In the genomic region with DNA sequence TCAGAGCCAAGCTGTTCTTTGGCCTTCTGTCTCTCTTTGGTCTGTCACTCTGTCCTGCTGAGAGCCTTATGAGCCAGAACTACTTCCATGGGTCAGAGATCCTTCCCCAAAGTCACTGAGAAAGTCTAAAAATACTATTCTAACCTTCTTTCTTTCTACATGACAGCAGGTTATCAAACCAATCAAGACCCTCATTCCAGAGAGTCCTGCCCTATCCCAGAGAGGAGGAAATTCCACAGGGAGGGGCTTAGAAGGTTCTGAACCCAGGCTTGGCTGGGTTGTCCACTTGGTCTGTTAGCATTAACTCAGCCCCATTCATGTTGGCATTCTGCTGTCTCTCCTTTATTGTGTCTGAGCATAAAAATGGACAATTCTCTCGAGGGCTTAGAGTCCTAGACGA, we compare ENCODE assay signal across 20 mouse cellular contexts. TPM values are rescaled to one million over a fixed set of nuclear protein-coding genes. Genes with fewer than 3 reads are reported as not detected.
DNase-seq lines count a peak whose midpoint lies in the region; ATAC-seq and TF ChIP-seq lines count a peak whose summit lies in the region.
"Had no signal": no experiment of that assay in that cellular context is flagged by ENCODE, and none has a peak within 500 bp of the region (broad histone marks: within the 10 kb centered on the region; RNA-seq: fewer than 3 reads in every experiment).

No protein-coding gene starts in this region.

- no peaks in the 10 kb centered on the region for H3K9me3 ChIP-seq in heart, embryonic 11.5 days (replicated peaks; ENCODE audit: control insufficient read depth, low read length)
- H3K9me3 ChIP-seq in liver, embryonic 16.5 days (replicated peaks; ENCODE audit: control insufficient read depth, low read length), result no peaks in the 10 kb centered on the region
- H3K9me3 ChIP-seq: embryonic facial prominence, embryonic 13.5 days; forebrain, embryonic 12.5 days; heart, embryonic 15.5 days; hindbrain, embryonic 10.5 days had no signal

- H3K4me2 ChIP-seq in heart, embryonic 11.5 days, result no peak overlapping the region
- H3K4me2 ChIP-seq in liver, embryonic 16.5 days (ENCODE audit: low read depth, low read length), result no peak overlapping the region
- H3K4me2 ChIP-seq: embryonic facial prominence, embryonic 13.5 days; forebrain, embryonic 12.5 days; heart, embryonic 15.5 days; hindbrain, embryonic 14.5 days had no signal

- H3K27me3 ChIP-seq in heart, embryonic 11.5 days (ENCODE audit: control insufficient read depth, insufficient read depth, low read length), result no peaks in the 10 kb centered on the region
- no peaks in the 10 kb centered on the region for H3K27me3 ChIP-seq in testis, adult 2 months (ENCODE audit: control insufficient read depth, insufficient read depth, low read length)
- no peaks in the 10 kb centered on the region for H3K27me3 ChIP-seq in liver, embryonic 16.5 days (ENCODE audit: control insufficient read depth, insufficient read depth, low read depth, low read length)
- H3K27me3 ChIP-seq: CH12.LX; embryonic facial prominence, embryonic 13.5 days; forebrain, embryonic 12.5 days; heart, embryonic 15.5 days; Patski had no signal

- no peak for TF ChIP-seq POLR2A in testis, adult 2 months (IDR thresholded peaks at IDR 0.05; ENCODE audit: control insufficient read depth, low read depth, low read length)

- WGBS in heart, embryonic 11.5 days (ENCODE audit: insufficient replicate concordance), result 60% methylated on average over 2 of the region's 2 CpGs
- WGBS in liver, embryonic 16.5 days (ENCODE audit: insufficient replicate concordance), result 56% methylated on average over 2 of the region's 2 CpGs

- H3K9ac ChIP-seq in heart, embryonic 11.5 days (ENCODE audit: low read depth, low read length), result no peak overlapping the region
- H3K9ac ChIP-seq in liver, embryonic 16.5 days (ENCODE audit: low read depth, low read length), result peak overlapping the region; percentile 25; the same call in 1 of the 2 replicates
- H3K9ac ChIP-seq: embryonic facial prominence, embryonic 13.5 days; forebrain, embryonic 12.5 days; heart, embryonic 15.5 days; hindbrain, embryonic 14.5 days had no signal

- no peak overlapping the region for H3K4me3 ChIP-seq in heart, embryonic 11.5 days (ENCODE audit: low read depth, low read length)
- H3K4me3 ChIP-seq in testis, adult 2 months (ENCODE audit: control insufficient read depth, low read depth, low read length), result peak overlapping the region; percentile 80
- H3K4me3 ChIP-seq in liver, embryonic 16.5 days (ENCODE audit: low read depth, low read length), result no peak overlapping the region
- H3K4me3 ChIP-seq: embryonic facial prominence, embryonic 13.5 days; forebrain, embryonic 12.5 days; heart, embryonic 15.5 days; hindbrain, embryonic 10.5 days had no signal

- no peaks in the 10 kb centered on the region for H3K36me3 ChIP-seq in heart, embryonic 11.5 days (ENCODE audit: control insufficient read depth, insufficient read depth, low read length)
- no peaks in the 10 kb centered on the region for H3K36me3 ChIP-seq in testis, adult 2 months (ENCODE audit: control insufficient read depth, insufficient read depth, low read length)
- H3K36me3 ChIP-seq in liver, embryonic 16.5 days (ENCODE audit: control insufficient read depth, insufficient read depth), result no peaks in the 10 kb centered on the region
- H3K36me3 ChIP-seq: embryonic facial prominence, embryonic 13.5 days; forebrain, embryonic 12.5 days; heart, embryonic 15.5 days; hindbrain, embryonic 10.5 days had no signal

- no peak for DNase-seq in heart, adult 9 months (ENCODE audit: low spot score in 2 of 2)
- DNase-seq in testis, postnatal 10 days (ENCODE audit: low spot score), result no peak
- no peak for DNase-seq in right cerebral cortex, adult 18-20 months
- DNase-seq: adrenal gland, postnatal 25 days; cerebellum, adult 18-20 months; cerebellum, adult 9-11 months; cerebellum, postnatal 36 days; gastrocnemius, postnatal 25 days; heart, postnatal 14 days had no signal

- H3K27ac ChIP-seq in heart, embryonic 11.5 days (ENCODE audit: low read depth, low read length), result peak overlapping the region; percentile 29
- no peak overlapping the region for H3K27ac ChIP-seq in testis, adult 2 months (ENCODE audit: control insufficient read depth, insufficient read depth, low read depth, low read length)
- peak overlapping the region; percentile 93 for H3K27ac ChIP-seq in liver, embryonic 16.5 days (ENCODE audit: low read length)
- H3K27ac ChIP-seq: embryonic facial prominence, embryonic 13.5 days; forebrain, embryonic 12.5 days; heart, embryonic 15.5 days; hindbrain, embryonic 14.5 days had no signal

- ATAC-seq in heart, embryonic 11.5 days (replicated peaks; ENCODE audit: insufficient number of reproducible peaks, low FRiP score, low TSS enrichment), result no peak
- ATAC-seq in liver, embryonic 16.5 days (ENCODE audit: low read depth), result no peak
- ATAC-seq: forebrain, embryonic 16.5 days; Patski had no signal

- peaks cover 15% of the 10 kb centered on the region; the same call in 1 of the 2 replicates for H3K4me1 ChIP-seq in heart, embryonic 11.5 days (ENCODE audit: control insufficient read depth, insufficient read depth, low read length)
- H3K4me1 ChIP-seq in testis, adult 2 months (ENCODE audit: control insufficient read depth, insufficient read depth, low read length), result no peaks in the 10 kb centered on the region
- peaks cover 80% of the 10 kb centered on the region for H3K4me1 ChIP-seq in liver, embryonic 16.5 days (ENCODE audit: control insufficient read depth, low read depth, low read length)

- no peak for TF ChIP-seq CTCF in testis, adult 2 months (IDR thresholded peaks at IDR 0.05; ENCODE audit: control insufficient read depth, insufficient read depth, insufficient replicate concordance, low read depth, low read length)

RNA-seq across cellular contexts. Expression of a gene that starts 38.5 kb away (rescaled TPM):
- 15.5 and 18.9 TPM in 2 replicates for polyA plus RNA-seq in heart, embryonic 11.5 days (2014; fragmentation: Nextera tagmentation; extraction: Ambion mirVana)
- 23.6 and 28.8 TPM in 2 replicates for polyA plus RNA-seq in testis, adult 2 months (2012; rRNA removed)
- 20.8 and 21.0 TPM in 2 replicates for polyA plus RNA-seq in liver, embryonic 16.5 days (2015; fragmentation: Nextera tagmentation; extraction: Ambion mirVana)
